Mouse (Mus musculus) hindbrain, postnatal 0 days (tissue): ENCODE results near the gene Tpk1. TPM values are rescaled to one million over a fixed set of nuclear protein-coding genes. Genes with fewer than 3 reads are reported as not detected.
"Not testable (repeated sequence)": the region's sequence is repeated elsewhere in the genome, so short reads cannot be mapped to it uniquely, and the experiment has no call there.

ENCODE experiments used
- ATAC-seq: fragments of 200-750 bp; cut with Nextera tagmentation; 2 replicates; pipeline ENCODE4 v1.8.0; 2017; ENCODE audit warnings: mild to moderate bottlenecking, moderate TSS enrichment, moderate library complexity
- DNase-seq: peaks from one replicate; pipeline ENCODE4 v3.0.0-alpha.2; 2015; ENCODE audit warnings: low spot score
- H3K27ac ChIP-seq: fragments of 300-500 bp; sonication (generic); 2 replicates; pipeline ENCODE4 v1.5.1; 2014; ENCODE audit warnings: mild to moderate bottlenecking
- H3K27me3 ChIP-seq: fragments of 300-500 bp; sonication (generic); 2 replicates; pipeline ENCODE4 v1.6.1; 2014; ENCODE audit warnings: low read length, mixed read lengths; ENCODE audit not compliant: insufficient read depth
- H3K36me3 ChIP-seq: fragments of 300-500 bp; sonication (generic); 2 replicates; pipeline ENCODE4 v1.6.1; 2014; ENCODE audit warnings: low read length, mixed read lengths; ENCODE audit not compliant: insufficient read depth
- H3K4me1 ChIP-seq: fragments of 300-500 bp; sonication (generic); 2 replicates; pipeline ENCODE4 v1.6.1; 2014; ENCODE audit warnings: antibody characterized with exemption, low read length, mixed read lengths; ENCODE audit not compliant: insufficient read depth
- H3K4me2 ChIP-seq: fragments of 300-500 bp; sonication (generic); 2 replicates; pipeline ENCODE4 v1.6.1; 2014; ENCODE audit warnings: low read depth, mild to moderate bottlenecking, low read length, moderate library complexity, mixed read lengths
- H3K4me3 ChIP-seq: fragments of 300-500 bp; sonication (generic); 2 replicates; pipeline ENCODE4 v1.5.1; 2014; ENCODE audit warnings: low read length
- H3K9ac ChIP-seq: fragments of 300-500 bp; sonication (generic); replicated peaks from 2 replicates; pipeline ENCODE4 v1.6.1; 2014; ENCODE audit warnings: mild to moderate bottlenecking, low read length, moderate library complexity, mixed read lengths
- H3K9me3 ChIP-seq: fragments of 300-500 bp; sonication (generic); 2 replicates; pipeline ENCODE4 v1.6.1; 2016; ENCODE audit warnings: low read length, mixed read lengths
- CTCF ChIP-seq: IDR thresholded peaks from 2 replicates; pipeline ENCODE4 v1.5.1; 2016; ENCODE audit warnings: antibody characterized with exemption, control low read depth, low read depth
- WGBS: fragments of 180-500 bp; shearing (Covaris S2); extraction: QIAGEN DNeasy Blood & Tissue Kit; methylation state at CpG from one replicate; pipeline ENCODE4 v1.1.7; 2014; 5-methylcytosine and 5-hydroxymethylcytosine counted together
- polyA plus RNA-seq: library from polyadenylated mRNA; unstranded; fragments of >200 nt; fragmentation: Nextera tagmentation; extraction: Ambion mirVana; gene quantifications from 2 replicates; pipeline ENCODE4 v1.2.1, GENCODE M21; 2015
- total RNA-seq: library from RNA; depleted of rRNA; stranded (reverse); fragments of >200 nt; gene quantifications from 2 replicates; pipeline ENCODE4 v1.2.3, GENCODE M21; 2014

Gene Tpk1
- total and polyA plus RNA-seq, 2 experiments from 2014 or later: 5.5 to 6.1 TPM

GRCm38 (mm10) chr6:43642375-43642774 lies 23.7 kb downstream of the Tpk1 start:
- H3K9ac ChIP-seq: no peak overlapping the region
- DNase-seq: no peak
- no peaks in the 10 kb centered on the region for H3K27me3 ChIP-seq
- H3K27ac ChIP-seq: no peak overlapping the region
- 76% methylated on average over 5 of the region's 5 CpGs for WGBS
- H3K36me3 ChIP-seq: no peaks in the 10 kb centered on the region
- no peak overlapping the region for H3K4me2 ChIP-seq
- ATAC-seq: no peak
- H3K9me3 ChIP-seq: no peaks in the 10 kb centered on the region
- H3K4me3 ChIP-seq: no peak overlapping the region
- TF ChIP-seq CTCF: no peak
- no peaks in the 10 kb centered on the region for H3K4me1 ChIP-seq

- no peaks in the 10 kb centered on the region for H3K27me3 ChIP-seq
- H3K9me3 ChIP-seq: no peaks in the 10 kb centered on the region
- H3K4me2 ChIP-seq: no peak overlapping the region
- no peaks in the 10 kb centered on the region for H3K36me3 ChIP-seq
- no peak overlapping the region for H3K27ac ChIP-seq
- ATAC-seq (no peak), DNase-seq (no peak)
- no peaks in the 10 kb centered on the region for H3K4me1 ChIP-seq
- no peak overlapping the region for H3K4me3 ChIP-seq
- no peak overlapping the region for H3K9ac ChIP-seq
- TF ChIP-seq CTCF: no peak
These were observed 25.5 kb downstream of the Tpk1 start for GRCm38 (mm10) chr6:43640621-43641020.

- no peak for TF ChIP-seq CTCF
These were observed 27.2 kb downstream of the Tpk1 start for GRCm38 (mm10) chr6:43638865-43639264.

GRCm38 (mm10) chr6:43638119-43638518 lies 28.0 kb downstream of the Tpk1 start:
- WGBS: 88% methylated on average over 3 of the region's 3 CpGs
- H3K9me3 ChIP-seq: no peaks in the 10 kb centered on the region
- no peak for TF ChIP-seq CTCF

More at GRCm38 (mm10) chr6:43638865-43639264, 27.2 kb downstream of the Tpk1 start:
- DNase-seq: no peak
- Histone ChIP-seq H3K36me3 (no peaks in the 10 kb centered on the region), H3K9ac (no peak overlapping the region), H3K27ac (no peak overlapping the region), H3K4me1 (no peaks in the 10 kb centered on the region), H3K9me3 (no peaks in the 10 kb centered on the region), H3K4me2 (no peak overlapping the region), H3K4me3 (no peak overlapping the region), H3K27me3 (no peaks in the 10 kb centered on the region)
- ATAC-seq: no peak
- WGBS: 86% methylated on average over 1 of the region's 1 CpGs

GRCm38 (mm10) chr6:43636980-43637638 lies 29.0 kb downstream of the Tpk1 start:
- no peak overlapping the region for H3K4me2 ChIP-seq
- no peak overlapping the region for H3K9ac ChIP-seq
- no peaks in the 10 kb centered on the region for H3K9me3 ChIP-seq
- no peaks in the 10 kb centered on the region for H3K27me3 ChIP-seq
- H3K36me3 ChIP-seq: no peaks in the 10 kb centered on the region
- TF ChIP-seq CTCF: no peak
- no peaks in the 10 kb centered on the region for H3K4me1 ChIP-seq
- H3K4me3 ChIP-seq: no peak overlapping the region
- DNase-seq: no peak
- no peak for ATAC-seq
- WGBS: 89% methylated on average over 11 of the region's 11 CpGs
- no peak overlapping the region for H3K27ac ChIP-seq

More at GRCm38 (mm10) chr6:43638119-43638518, 28.0 kb downstream of the Tpk1 start:
- Histone ChIP-seq H3K27ac (no peak overlapping the region), H3K4me2 (no peak overlapping the region), H3K27me3 (no peaks in the 10 kb centered on the region), H3K36me3 (no peaks in the 10 kb centered on the region), H3K4me3 (no peak overlapping the region), H3K4me1 (no peaks in the 10 kb centered on the region), H3K9ac (no peak overlapping the region)
- DNase-seq: no peak
- no peak for ATAC-seq

- Histone ChIP-seq H3K9ac (no peak overlapping the region), H3K36me3 (no peaks in the 10 kb centered on the region), H3K4me2 (no peak overlapping the region), H3K4me1 (no peaks in the 10 kb centered on the region), H3K4me3 (no peak overlapping the region), H3K27ac (no peak overlapping the region), H3K9me3 (no peaks in the 10 kb centered on the region), H3K27me3 (no peaks in the 10 kb centered on the region)
- WGBS: 80% methylated on average over 3 of the region's 3 CpGs
- TF ChIP-seq CTCF: no peak
- DNase-seq (no peak), ATAC-seq (no peak)
These were observed 32.6 kb downstream of the Tpk1 start for GRCm38 (mm10) chr6:43633308-43633963.

- no peak overlapping the region for H3K4me3 ChIP-seq
These were observed 33.2 kb downstream of the Tpk1 start for GRCm38 (mm10) chr6:43632871-43633270.

GRCm38 (mm10) chr6:43623448-43623847 lies 42.6 kb downstream of the Tpk1 start:
- ATAC-seq, H3K36me3 ChIP-seq, H3K9me3 ChIP-seq, H3K27ac ChIP-seq, H3K9ac ChIP-seq, H3K4me3 ChIP-seq, H3K27me3 ChIP-seq, H3K4me2 ChIP-seq, H3K4me1 ChIP-seq, DNase-seq: not testable (repeated sequence)
- 95% methylated on average over 6 of the region's 6 CpGs for WGBS

More at GRCm38 (mm10) chr6:43632871-43633270, 33.2 kb downstream of the Tpk1 start:
- TF ChIP-seq CTCF: no peak
- no peak for ATAC-seq
- Histone ChIP-seq H3K9ac (no peak overlapping the region), H3K27ac (no peak overlapping the region), H3K27me3 (no peaks in the 10 kb centered on the region), H3K4me1 (no peaks in the 10 kb centered on the region), H3K9me3 (no peaks in the 10 kb centered on the region), H3K4me2 (no peak overlapping the region), H3K36me3 (no peaks in the 10 kb centered on the region)
- no peak for DNase-seq
